Mouse (Mus musculus): ENCODE data around the gene Otogl. TPM values are rescaled to one million over a fixed set of nuclear protein-coding genes. Genes with fewer than 3 reads are reported as not detected.

Otogl gene
- total and polyA plus RNA-seq, 2 experiments from 2014 or later = 0.21 to 0.43 TPM

DNA sequence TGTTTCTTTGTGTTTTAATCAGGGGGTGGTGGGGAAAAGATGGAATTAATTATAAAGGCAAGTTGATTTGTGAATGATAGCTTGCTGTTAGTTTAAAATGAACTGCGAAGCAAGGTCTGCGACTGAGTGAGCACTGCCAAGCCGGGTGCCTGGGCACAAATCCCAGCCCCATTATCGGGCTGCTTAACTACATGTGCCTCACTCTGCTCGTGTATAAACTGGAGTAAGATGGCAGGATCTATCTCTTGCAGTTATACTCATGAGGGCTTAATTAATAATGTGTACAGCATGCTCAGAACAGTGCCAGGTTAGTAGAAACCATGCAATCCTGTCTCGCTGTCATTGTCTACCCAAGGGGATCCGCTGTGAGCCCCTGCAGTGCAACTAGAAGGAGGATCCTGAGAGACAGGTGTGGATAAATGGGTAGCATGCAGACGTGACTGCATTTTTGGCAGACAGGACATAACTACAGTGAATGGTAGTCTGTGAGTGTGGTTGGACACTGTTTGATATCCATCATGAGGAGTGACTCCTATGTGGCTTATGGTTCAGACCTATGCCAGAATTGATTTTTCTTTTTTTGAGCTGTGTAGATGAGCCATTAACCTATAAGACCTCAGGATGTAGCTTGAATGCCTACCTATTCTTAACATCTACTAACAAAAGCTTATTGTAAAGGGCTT is 51.6 kb downstream of the Otogl start:
- H3K4me3 ChIP-seq (ENCODE audit: low read depth, low read length) = no peak overlapping the region
- 36% methylated on average over 8 of the region's 8 CpGs for WGBS
- TF ChIP-seq CTCF (IDR thresholded peaks at IDR 0.05; ENCODE audit: low read depth) = no peak
- H3K4me2 ChIP-seq (ENCODE audit: low read depth) = no peak overlapping the region
- no peaks in the 10 kb centered on the region for H3K4me1 ChIP-seq (ENCODE audit: insufficient read depth)
- no peaks in the 10 kb centered on the region for H3K9me3 ChIP-seq (ENCODE audit: low read length)
- no peaks in the 10 kb centered on the region for H3K27me3 ChIP-seq (ENCODE audit: insufficient read depth, low read length)
- no peaks in the 10 kb centered on the region for H3K36me3 ChIP-seq (ENCODE audit: insufficient read depth)
- DNase-seq (peak; percentile 68), ATAC-seq (peak; percentile 92)
- H3K9ac ChIP-seq = no peak overlapping the region
- H3K27ac ChIP-seq (ENCODE audit: low read depth, low read length) = no peak overlapping the region

DNA sequence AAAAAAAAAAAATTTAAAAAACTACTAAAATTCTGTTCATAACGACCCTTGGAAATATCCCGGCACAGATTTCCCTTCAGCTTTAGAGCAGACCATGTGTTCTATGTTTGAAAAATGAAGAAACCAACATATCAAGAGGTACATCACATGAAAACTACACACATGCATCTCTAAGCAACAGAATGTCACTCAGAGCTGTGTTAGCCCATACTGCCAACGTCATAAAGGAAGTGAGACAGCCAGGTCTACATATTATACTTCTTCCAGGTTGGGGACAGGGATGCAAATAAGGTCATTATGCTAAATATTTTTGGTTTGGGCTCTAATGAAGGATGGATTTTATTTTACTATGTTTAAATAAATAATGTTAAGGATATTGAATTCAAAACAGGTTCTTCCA is 52.7 kb downstream of the Otogl start:
- Histone ChIP-seq H3K9me3 (ENCODE audit: low read length) (no peaks in the 10 kb centered on the region), H3K4me3 (ENCODE audit: low read depth, low read length) (no peak overlapping the region), H3K4me2 (ENCODE audit: low read depth) (no peak overlapping the region), H3K9ac (no peak overlapping the region), H3K36me3 (ENCODE audit: insufficient read depth) (no peaks in the 10 kb centered on the region), H3K27me3 (ENCODE audit: insufficient read depth, low read length) (no peaks in the 10 kb centered on the region), H3K27ac (ENCODE audit: low read depth, low read length) (no peak overlapping the region), H3K4me1 (ENCODE audit: insufficient read depth) (no peaks in the 10 kb centered on the region)
- DNase-seq = no peak
- 69% methylated on average over 3 of the region's 3 CpGs for WGBS
- TF ChIP-seq CTCF (IDR thresholded peaks at IDR 0.05; ENCODE audit: low read depth) = no peak
- ATAC-seq = no peak

DNA sequence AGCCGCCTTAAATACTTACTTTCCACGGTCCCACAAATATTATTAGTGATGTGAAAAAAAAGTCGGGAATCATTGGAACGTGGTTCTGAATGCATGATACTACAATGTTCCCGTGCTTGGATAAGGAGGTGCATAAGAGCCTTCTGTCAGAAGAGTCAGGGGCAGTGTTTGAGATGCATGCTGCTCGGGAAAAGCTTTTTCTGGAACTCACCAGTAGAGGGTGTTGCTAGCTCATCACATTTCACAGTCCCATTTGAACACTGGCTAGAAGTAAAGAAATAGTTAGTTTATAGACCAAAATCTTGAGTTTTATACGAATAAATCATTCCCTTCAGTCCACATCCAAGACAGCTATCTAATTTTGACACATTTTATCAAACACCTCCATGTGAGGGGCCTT is 53.2 kb downstream of the Otogl start:
- DNase-seq = peak; percentile 74
- H3K27me3 ChIP-seq (ENCODE audit: insufficient read depth, low read length) = no peaks in the 10 kb centered on the region
- H3K4me3 ChIP-seq (ENCODE audit: low read depth, low read length) = no peak overlapping the region
- H3K9ac ChIP-seq = no peak overlapping the region
- no peaks in the 10 kb centered on the region for H3K36me3 ChIP-seq (ENCODE audit: insufficient read depth)
- H3K4me1 ChIP-seq (ENCODE audit: insufficient read depth) = no peaks in the 10 kb centered on the region
- H3K4me2 ChIP-seq (ENCODE audit: low read depth) = no peak overlapping the region
- H3K27ac ChIP-seq (ENCODE audit: low read depth, low read length) = no peak overlapping the region
- H3K9me3 ChIP-seq (ENCODE audit: low read length) = no peaks in the 10 kb centered on the region
- 29% methylated on average over 7 of the region's 7 CpGs for WGBS
- ATAC-seq = peak; percentile 69; the same call in 1 of the 2 replicates
- TF ChIP-seq CTCF (IDR thresholded peaks at IDR 0.05; ENCODE audit: low read depth) = peak; percentile 82

DNA sequence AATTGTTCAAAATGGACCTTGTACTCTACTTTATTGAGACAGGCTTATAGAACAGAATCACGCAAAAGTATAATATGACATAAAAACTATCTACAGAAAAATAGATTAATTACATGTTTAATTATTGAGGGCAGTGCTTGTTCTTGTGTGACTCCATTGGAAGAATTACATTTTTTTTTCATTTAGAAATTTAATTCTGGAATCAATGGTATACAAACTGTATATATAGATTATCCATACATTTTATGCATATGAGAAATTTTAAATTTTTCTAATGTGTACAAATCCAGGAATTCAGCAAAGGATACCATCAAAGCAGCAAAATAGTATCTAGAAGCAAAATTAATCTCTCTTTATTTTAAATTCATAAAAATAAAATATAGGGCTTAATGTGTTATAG is 67.0 kb downstream of the Otogl start:
- Histone ChIP-seq H3K36me3 (ENCODE audit: insufficient read depth) (no peaks in the 10 kb centered on the region), H3K9me3 (ENCODE audit: low read length) (no peaks in the 10 kb centered on the region), H3K9ac (no peak overlapping the region), H3K4me1 (ENCODE audit: insufficient read depth) (no peaks in the 10 kb centered on the region), H3K4me3 (ENCODE audit: low read depth, low read length) (no peak overlapping the region), H3K4me2 (ENCODE audit: low read depth) (no peak overlapping the region), H3K27ac (ENCODE audit: low read depth, low read length) (no peak overlapping the region), H3K27me3 (ENCODE audit: insufficient read depth, low read length) (no peaks in the 10 kb centered on the region)
- 94% methylated on average over 1 of the region's 1 CpGs for WGBS
- DNase-seq (no peak), ATAC-seq (no peak)
- no peak for TF ChIP-seq CTCF (IDR thresholded peaks at IDR 0.05; ENCODE audit: low read depth)

DNA sequence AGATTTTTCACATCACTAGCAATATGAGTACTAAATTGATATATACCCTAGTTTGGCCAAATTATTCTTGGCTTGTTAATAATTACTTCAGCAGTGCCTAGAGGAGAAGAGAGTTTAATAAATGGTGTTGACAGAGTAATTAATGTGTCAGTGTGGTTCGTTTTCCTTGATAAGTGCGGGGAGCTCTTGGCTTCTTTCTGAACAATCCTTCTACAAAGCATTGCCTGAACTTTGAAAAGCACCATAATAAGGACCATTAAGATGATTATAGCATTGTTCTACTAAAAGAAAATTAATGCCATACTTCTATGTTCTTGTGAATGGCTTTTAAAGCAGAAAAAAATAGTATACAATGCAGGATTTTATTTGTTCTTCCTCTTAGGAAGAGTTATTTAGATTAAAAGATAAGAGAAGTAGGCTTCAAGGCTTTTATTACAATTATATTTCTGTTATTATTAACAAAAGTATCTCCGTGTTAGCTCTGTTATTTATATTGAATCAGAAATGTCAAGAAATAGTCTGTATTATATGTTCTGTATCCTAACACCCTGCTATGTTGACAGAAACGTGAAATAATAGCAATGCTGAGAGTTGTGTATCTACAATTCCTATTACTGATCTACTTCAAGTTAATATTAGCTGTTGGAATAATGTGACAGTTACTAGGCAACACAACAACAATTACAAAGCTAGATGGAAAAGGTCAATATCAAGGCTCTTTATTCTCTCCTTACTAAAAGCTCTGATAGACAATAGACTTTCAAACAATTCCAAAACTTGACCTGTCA is 77.3 kb downstream of the Otogl start:
- ATAC-seq = peak; percentile 70; the same call in 1 of the 2 replicates
- Histone ChIP-seq H3K27me3 (ENCODE audit: insufficient read depth, low read length) (no peaks in the 10 kb centered on the region), H3K9ac (no peak overlapping the region), H3K9me3 (ENCODE audit: low read length) (no peaks in the 10 kb centered on the region), H3K4me3 (ENCODE audit: low read depth, low read length) (no peak overlapping the region), H3K4me2 (ENCODE audit: low read depth) (no peak overlapping the region), H3K27ac (ENCODE audit: low read depth, low read length) (no peak overlapping the region), H3K4me1 (ENCODE audit: insufficient read depth) (no peaks in the 10 kb centered on the region), H3K36me3 (ENCODE audit: insufficient read depth) (no peaks in the 10 kb centered on the region)
- no peak for TF ChIP-seq CTCF (IDR thresholded peaks at IDR 0.05; ENCODE audit: low read depth)
- no peak for DNase-seq
- 52% methylated on average over 4 of the region's 4 CpGs for WGBS

DNA sequence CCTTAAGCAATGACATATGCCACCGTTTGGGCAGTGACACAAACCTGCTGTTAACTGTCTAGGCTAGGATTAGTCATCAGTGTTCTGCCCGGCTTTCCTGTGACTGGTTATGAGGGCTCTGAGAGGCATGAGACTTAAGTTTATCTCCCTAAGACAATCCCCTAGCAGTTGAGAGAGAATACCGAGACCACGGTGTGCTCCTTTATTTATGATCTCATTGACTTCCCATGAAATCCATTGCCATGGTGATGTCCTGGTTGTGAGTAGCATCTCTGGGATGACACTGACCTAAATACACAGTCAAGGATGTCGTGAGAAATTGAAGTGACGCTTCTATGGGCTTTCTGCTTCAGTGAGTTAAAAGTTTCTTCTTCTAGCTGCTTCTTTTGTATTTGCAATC is 82.8 kb downstream of the Otogl start:
- ATAC-seq = no peak
- no peak overlapping the region for H3K4me3 ChIP-seq (ENCODE audit: low read depth, low read length)
- DNase-seq = no peak
- H3K36me3 ChIP-seq (ENCODE audit: insufficient read depth) = no peaks in the 10 kb centered on the region
- TF ChIP-seq CTCF (IDR thresholded peaks at IDR 0.05; ENCODE audit: low read depth) = no peak
- H3K9ac ChIP-seq = no peak overlapping the region
- H3K27ac ChIP-seq (ENCODE audit: low read depth, low read length) = no peak overlapping the region
- no peak overlapping the region for H3K4me2 ChIP-seq (ENCODE audit: low read depth)
- H3K27me3 ChIP-seq (ENCODE audit: insufficient read depth, low read length) = no peaks in the 10 kb centered on the region
- no peaks in the 10 kb centered on the region for H3K9me3 ChIP-seq (ENCODE audit: low read length)
- 85% methylated on average over 6 of the region's 6 CpGs for WGBS
- H3K4me1 ChIP-seq (ENCODE audit: insufficient read depth) = no peaks in the 10 kb centered on the region
